Mouse (Mus musculus) limb, embryonic 15.5 days (tissue): ENCODE measurements around the gene Lrp1. TPM values are rescaled to one million over a fixed set of nuclear protein-coding genes. Genes with fewer than 3 reads are reported as not detected.

ENCODE experiments used
- ATAC-seq: fragments of 200-750 bp; cut with Nextera tagmentation; 2 replicates; pipeline ENCODE4 v1.8.0; 2017; ENCODE audit warnings: low read depth, moderate TSS enrichment; ENCODE audit not compliant: insufficient number of reproducible peaks, low FRiP score, low TSS enrichment
- H3K27ac ChIP-seq: fragments of 300-500 bp; sonication (generic); 2 replicates; pipeline ENCODE4 v1.5.1; 2015; ENCODE audit warnings: moderate library complexity, mild to moderate bottlenecking, inconsistent platforms
- H3K27me3 ChIP-seq: fragments of 300-500 bp; sonication (generic); 2 replicates; pipeline ENCODE4 v1.6.1; 2015; ENCODE audit warnings: inconsistent platforms
- H3K36me3 ChIP-seq: fragments of 300-500 bp; sonication (generic); 2 replicates; pipeline ENCODE4 v1.6.1; 2015; ENCODE audit warnings: inconsistent platforms
- H3K4me1 ChIP-seq: fragments of 300-500 bp; sonication (generic); 2 replicates; pipeline ENCODE4 v1.6.1; 2015; ENCODE audit warnings: inconsistent platforms
- H3K4me2 ChIP-seq: fragments of 300-500 bp; sonication (generic); 2 replicates; pipeline ENCODE4 v1.6.1; 2015; ENCODE audit warnings: mild to moderate bottlenecking, inconsistent platforms
- H3K4me3 ChIP-seq: fragments of 300-500 bp; sonication (generic); 2 replicates; pipeline ENCODE4 v1.5.1; 2015; ENCODE audit warnings: mild to moderate bottlenecking, inconsistent platforms
- H3K9ac ChIP-seq: fragments of 300-500 bp; sonication (generic); 2 replicates; pipeline ENCODE4 v1.6.1; 2015; ENCODE audit warnings: inconsistent platforms
- H3K9me3 ChIP-seq: fragments of 300-500 bp; sonication (generic); 2 replicates; pipeline ENCODE4 v1.6.1; 2016; ENCODE audit warnings: inconsistent platforms
- WGBS: fragments of 180-500 bp; shearing (Covaris S2); methylation state at CpG from one replicate; pipeline ENCODE4 v1.1.7; 2015; 5-methylcytosine and 5-hydroxymethylcytosine counted together
- polyA plus RNA-seq: library from polyadenylated mRNA; unstranded; fragments of >200 nt; fragmentation: Nextera tagmentation; extraction: Ambion mirVana; gene quantifications from 2 replicates; pipeline ENCODE4 v1.2.1, GENCODE M21; 2015

The Lrp1 gene
- polyA plus RNA-seq, 1 experiment from 2014 or later, result 146 TPM

- H3K27ac ChIP-seq, result peak overlapping the region; percentile 89; the same call in 1 of the 2 replicates
- ATAC-seq, result no peak
- no peak overlapping the region for H3K4me3 ChIP-seq
- H3K4me2 ChIP-seq, result no peak overlapping the region
- no peaks in the 10 kb centered on the region for H3K9me3 ChIP-seq
- peaks cover 63% of the 10 kb centered on the region for H3K36me3 ChIP-seq
- H3K9ac ChIP-seq, result no peak overlapping the region
- 89% methylated on average over 30 of the region's 30 CpGs for WGBS
- H3K27me3 ChIP-seq, result no peaks in the 10 kb centered on the region
- peaks cover 55% of the 10 kb centered on the region for H3K4me1 ChIP-seq
Observed at GRCm38 (mm10) chr10:127594930-127595715, 25.8 kb downstream of the Lrp1 start.

- Histone ChIP-seq H3K4me1 (peaks cover 47% of the 10 kb centered on the region), H3K9me3 (no peaks in the 10 kb centered on the region), H3K9ac (no peak overlapping the region), H3K27me3 (no peaks in the 10 kb centered on the region), H3K4me3 (no peak overlapping the region), H3K27ac (no peak overlapping the region), H3K36me3 (peaks cover 68% of the 10 kb centered on the region), H3K4me2 (no peak overlapping the region)
- ATAC-seq, result no peak
- 84% methylated on average over 8 of the region's 8 CpGs for WGBS
Observed at GRCm38 (mm10) chr10:127594405-127594804, 26.5 kb downstream of the Lrp1 start.

GRCm38 (mm10) chr10:127592850-127593249 lies 28.1 kb downstream of the Lrp1 start:
- Histone ChIP-seq H3K9ac (no peak overlapping the region), H3K27me3 (no peaks in the 10 kb centered on the region), H3K4me2 (no peak overlapping the region), H3K27ac (no peak overlapping the region; the same call in 1 of the 2 replicates), H3K36me3 (peaks cover 76% of the 10 kb centered on the region), H3K4me3 (no peak overlapping the region), H3K9me3 (no peaks in the 10 kb centered on the region), H3K4me1 (peaks cover 32% of the 10 kb centered on the region)
- 70% methylated on average over 13 of the region's 13 CpGs for WGBS
- no peak for ATAC-seq

DNA sequence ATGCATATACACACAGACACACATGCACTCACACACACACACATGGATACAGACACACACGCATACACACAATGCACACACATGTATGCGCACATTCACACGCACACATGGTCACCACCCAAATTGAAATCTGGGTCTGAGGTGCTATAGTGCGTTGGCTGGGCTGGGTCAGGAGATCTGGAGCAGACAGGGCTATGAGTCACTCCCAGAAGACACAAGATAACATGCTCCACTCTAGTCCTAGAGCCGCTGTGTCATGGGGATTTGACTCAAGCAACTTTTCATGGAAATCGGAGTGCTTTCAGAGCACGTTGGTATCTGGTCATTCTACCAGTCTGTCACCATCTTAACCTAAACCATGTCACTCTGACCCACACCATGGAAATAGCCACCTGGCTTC lies 28.5 kb downstream of the Lrp1 start:
- Histone ChIP-seq H3K9me3 (no peaks in the 10 kb centered on the region), H3K4me3 (no peak overlapping the region), H3K36me3 (peaks cover 80% of the 10 kb centered on the region), H3K27ac (no peak overlapping the region), H3K4me1 (peaks cover 28% of the 10 kb centered on the region), H3K9ac (no peak overlapping the region), H3K27me3 (no peaks in the 10 kb centered on the region), H3K4me2 (no peak overlapping the region)
- no peak for ATAC-seq
- WGBS, result 87% methylated on average over 7 of the region's 7 CpGs

- 44% methylated on average over 7 of the region's 7 CpGs for WGBS
- peaks cover 89% of the 10 kb centered on the region for H3K36me3 ChIP-seq
- no peaks in the 10 kb centered on the region for H3K9me3 ChIP-seq
- no peak for ATAC-seq
- H3K27ac ChIP-seq, result peak overlapping the region; percentile 58
- no peak overlapping the region for H3K9ac ChIP-seq
- H3K4me1 ChIP-seq, result peaks cover 18% of the 10 kb centered on the region
- H3K4me2 ChIP-seq, result no peak overlapping the region
- H3K4me3 ChIP-seq, result no peak overlapping the region
- H3K27me3 ChIP-seq, result no peaks in the 10 kb centered on the region
Observed at GRCm38 (mm10) chr10:127591514-127591913, 29.4 kb downstream of the Lrp1 start.

DNA sequence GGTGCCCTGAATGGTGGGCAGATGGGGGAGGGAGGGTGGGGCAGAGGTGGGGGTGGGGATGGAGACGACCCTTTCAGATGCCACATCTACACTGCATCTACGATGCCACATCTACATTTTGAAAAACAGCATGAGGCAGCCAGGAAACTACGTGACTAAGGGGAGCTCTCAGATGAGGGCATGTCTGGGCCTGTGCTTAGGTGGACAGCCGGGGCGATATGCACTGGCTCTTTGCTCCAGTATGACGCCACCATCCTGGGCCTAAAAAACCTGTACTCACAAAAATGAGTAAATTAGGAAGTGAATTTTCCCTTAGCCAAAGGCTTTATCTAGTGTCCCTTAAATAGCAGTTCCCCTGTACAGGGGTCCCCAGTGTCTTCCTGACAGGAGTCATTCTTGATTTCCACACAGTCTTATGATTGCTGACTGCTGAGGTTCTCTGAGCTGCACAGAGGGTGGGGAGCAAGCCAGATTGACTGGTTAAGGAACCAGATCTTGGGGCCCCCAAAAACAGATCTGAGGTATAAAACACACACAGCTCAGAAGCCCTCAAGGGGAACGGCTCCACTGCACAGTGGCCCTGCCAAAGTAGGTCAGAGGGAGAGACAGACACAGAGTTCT lies 30.0 kb downstream of the Lrp1 start:
- Histone ChIP-seq H3K27ac (peak overlapping the region; percentile 58), H3K4me1 (peaks cover 13% of the 10 kb centered on the region), H3K9ac (no peak overlapping the region), H3K27me3 (no peaks in the 10 kb centered on the region), H3K4me3 (no peak overlapping the region), H3K36me3 (peaks cover 94% of the 10 kb centered on the region), H3K9me3 (no peaks in the 10 kb centered on the region), H3K4me2 (no peak overlapping the region)
- WGBS, result 68% methylated on average over 7 of the region's 7 CpGs
- no peak for ATAC-seq

GRCm38 (mm10) chr10:127590256-127590655 lies 30.7 kb downstream of the Lrp1 start:
- H3K27me3 ChIP-seq, result no peaks in the 10 kb centered on the region
- H3K27ac ChIP-seq, result peak overlapping the region; percentile 58; the same call in 1 of the 2 replicates
- 86% methylated on average over 12 of the region's 12 CpGs for WGBS
- H3K4me2 ChIP-seq, result no peak overlapping the region
- no peak overlapping the region for H3K4me3 ChIP-seq
- no peak for ATAC-seq
- H3K9me3 ChIP-seq, result no peaks in the 10 kb centered on the region
- H3K4me1 ChIP-seq, result peaks cover 7% of the 10 kb centered on the region; the same call in 1 of the 2 replicates
- H3K36me3 ChIP-seq, result peaks cover 98% of the 10 kb centered on the region
- H3K9ac ChIP-seq, result no peak overlapping the region

DNA sequence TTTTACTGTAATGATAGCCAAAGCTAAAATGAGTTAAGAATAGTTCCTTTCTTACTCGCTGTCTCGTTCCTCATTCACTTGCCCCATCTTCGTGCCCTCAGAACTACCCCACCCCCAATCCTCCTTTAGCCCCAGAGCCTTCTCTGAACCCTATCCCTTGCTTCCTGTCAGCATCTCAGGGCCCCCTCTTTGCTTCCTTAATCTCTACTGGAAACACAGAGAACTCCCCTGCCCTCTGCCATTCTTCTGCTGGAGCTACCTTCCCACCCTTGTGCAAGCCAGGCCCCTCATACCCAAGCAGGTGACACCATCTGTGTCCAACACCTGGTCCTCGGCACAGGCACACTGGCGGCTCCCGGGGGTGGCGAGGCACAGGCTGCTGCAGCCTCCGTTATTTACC lies 33.2 kb downstream of the Lrp1 start:
- no peak for ATAC-seq
- no peaks in the 10 kb centered on the region for H3K27me3 ChIP-seq
- no peaks in the 10 kb centered on the region for H3K9me3 ChIP-seq
- H3K4me3 ChIP-seq, result no peak overlapping the region
- H3K27ac ChIP-seq, result no peak overlapping the region
- 90% methylated on average over 8 of the region's 8 CpGs for WGBS
- H3K9ac ChIP-seq, result no peak overlapping the region
- peaks cover 98% of the 10 kb centered on the region for H3K36me3 ChIP-seq
- H3K4me2 ChIP-seq, result no peak overlapping the region
- peaks cover 6% of the 10 kb centered on the region; the same call in 1 of the 2 replicates for H3K4me1 ChIP-seq

GRCm38 (mm10) chr10:127586209-127586608 lies 34.7 kb downstream of the Lrp1 start:
- no peak for ATAC-seq
- H3K9ac ChIP-seq, result no peak overlapping the region
- 65% methylated on average over 4 of the region's 4 CpGs for WGBS
- no peaks in the 10 kb centered on the region for H3K9me3 ChIP-seq
- H3K4me2 ChIP-seq, result no peak overlapping the region
- H3K27me3 ChIP-seq, result no peaks in the 10 kb centered on the region
- no peak overlapping the region for H3K4me3 ChIP-seq
- peaks cover 98% of the 10 kb centered on the region for H3K36me3 ChIP-seq
- no peaks in the 10 kb centered on the region for H3K4me1 ChIP-seq
- H3K27ac ChIP-seq, result no peak overlapping the region

DNA sequence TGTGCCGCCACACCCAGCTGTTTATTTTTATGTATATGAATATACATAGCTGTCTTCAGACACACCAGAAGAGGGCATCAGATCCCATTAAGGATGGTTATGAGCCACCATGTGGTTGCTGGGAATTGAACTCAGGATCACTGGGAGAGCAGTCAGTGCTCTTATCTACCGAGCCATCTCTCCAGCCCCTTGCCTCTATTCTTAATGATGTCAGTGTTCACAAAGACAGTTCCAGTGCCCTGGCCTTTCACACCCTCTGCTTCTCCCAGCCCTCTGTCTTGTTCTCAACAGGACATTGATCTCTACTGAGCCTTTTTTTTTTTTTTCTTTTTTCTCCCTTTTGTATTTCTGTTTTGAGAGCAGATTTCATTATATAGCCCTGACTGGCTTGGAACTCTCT lies 35.4 kb downstream of the Lrp1 start:
- no peak overlapping the region for H3K4me2 ChIP-seq
- no peak overlapping the region for H3K27ac ChIP-seq
- no peak overlapping the region for H3K4me3 ChIP-seq
- WGBS, result 92% methylated on average over 2 of the region's 2 CpGs
- ATAC-seq, result no peak
- H3K4me1 ChIP-seq, result no peaks in the 10 kb centered on the region
- H3K27me3 ChIP-seq, result no peaks in the 10 kb centered on the region
- no peak overlapping the region for H3K9ac ChIP-seq
- H3K36me3 ChIP-seq, result peaks cover 98% of the 10 kb centered on the region
- no peaks in the 10 kb centered on the region for H3K9me3 ChIP-seq

DNA sequence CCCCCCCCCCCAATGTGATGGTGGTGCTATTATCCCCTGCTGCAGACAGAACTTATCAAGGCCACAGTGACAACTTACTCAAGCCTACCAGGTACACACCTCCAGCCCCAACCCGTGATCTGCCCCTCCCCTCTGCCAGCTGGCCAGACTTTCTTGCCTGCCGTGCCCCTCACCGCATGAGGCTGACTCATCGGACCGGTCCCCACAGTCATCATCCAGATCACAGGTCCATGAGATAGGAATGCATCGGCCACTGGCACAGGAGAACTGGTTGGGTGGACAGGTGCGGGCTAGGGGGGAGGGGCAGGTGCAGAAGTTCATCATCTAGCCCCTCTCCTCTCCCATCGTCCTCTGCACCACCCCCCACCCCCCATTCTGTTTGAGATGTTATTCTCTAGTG lies 37.3 kb downstream of the Lrp1 start:
- H3K27ac ChIP-seq, result no peak overlapping the region
- no peak overlapping the region for H3K4me3 ChIP-seq
- no peaks in the 10 kb centered on the region for H3K27me3 ChIP-seq
- H3K9me3 ChIP-seq, result no peaks in the 10 kb centered on the region
- ATAC-seq, result no peak
- no peak overlapping the region for H3K9ac ChIP-seq
- H3K4me2 ChIP-seq, result no peak overlapping the region
- H3K4me1 ChIP-seq, result no peaks in the 10 kb centered on the region
- WGBS, result 82% methylated on average over 8 of the region's 8 CpGs
- peaks cover 98% of the 10 kb centered on the region for H3K36me3 ChIP-seq

DNA sequence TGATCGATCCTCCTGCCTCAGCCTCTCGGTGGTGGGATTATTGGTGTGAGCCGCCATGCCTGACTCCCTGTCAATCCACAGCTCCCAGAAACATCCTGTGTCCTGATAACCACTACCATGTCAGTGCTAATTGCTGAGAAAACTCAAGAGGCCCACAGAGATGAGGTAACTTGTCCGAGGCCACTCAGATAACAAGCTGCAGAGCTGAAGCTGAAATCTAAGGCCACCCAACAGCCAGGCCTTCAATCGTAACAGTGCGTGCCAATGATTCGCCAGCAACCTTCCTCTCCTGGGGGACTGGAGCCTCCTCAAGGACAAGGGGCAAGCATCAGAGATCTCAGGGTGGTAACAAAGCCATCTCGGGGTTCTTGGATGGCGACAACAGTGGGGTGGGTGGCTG lies 39.7 kb downstream of the Lrp1 start:
- H3K4me1 ChIP-seq, result no peaks in the 10 kb centered on the region
- H3K27me3 ChIP-seq, result no peaks in the 10 kb centered on the region
- peaks cover 99% of the 10 kb centered on the region for H3K36me3 ChIP-seq
- H3K4me2 ChIP-seq, result no peak overlapping the region
- no peak overlapping the region for H3K9ac ChIP-seq
- no peak overlapping the region for H3K4me3 ChIP-seq
- ATAC-seq, result no peak
- no peak overlapping the region for H3K27ac ChIP-seq
- WGBS, result 90% methylated on average over 9 of the region's 9 CpGs
- no peaks in the 10 kb centered on the region for H3K9me3 ChIP-seq
